Mouse (Mus musculus): ENCODE data around the gene Bmi1.

- no peak for TF ChIP-seq CTCF (IDR thresholded peaks at IDR 0.05; ENCODE audit: borderline replicate concordance, insufficient read depth, low read depth, low read length)
- no peak for TF ChIP-seq POLR2A (IDR thresholded peaks at IDR 0.05; ENCODE audit: borderline replicate concordance, insufficient read depth, low read length)
Observed at GRCm38 (mm10) chr2:18630547-18630946, 46.3 kb upstream of the Bmi1 start.

Data from cerebellum, adult 2 months (tissue).